Comparison of ENCODE assay signal across 21 mouse cellular contexts in the genomic region with DNA sequence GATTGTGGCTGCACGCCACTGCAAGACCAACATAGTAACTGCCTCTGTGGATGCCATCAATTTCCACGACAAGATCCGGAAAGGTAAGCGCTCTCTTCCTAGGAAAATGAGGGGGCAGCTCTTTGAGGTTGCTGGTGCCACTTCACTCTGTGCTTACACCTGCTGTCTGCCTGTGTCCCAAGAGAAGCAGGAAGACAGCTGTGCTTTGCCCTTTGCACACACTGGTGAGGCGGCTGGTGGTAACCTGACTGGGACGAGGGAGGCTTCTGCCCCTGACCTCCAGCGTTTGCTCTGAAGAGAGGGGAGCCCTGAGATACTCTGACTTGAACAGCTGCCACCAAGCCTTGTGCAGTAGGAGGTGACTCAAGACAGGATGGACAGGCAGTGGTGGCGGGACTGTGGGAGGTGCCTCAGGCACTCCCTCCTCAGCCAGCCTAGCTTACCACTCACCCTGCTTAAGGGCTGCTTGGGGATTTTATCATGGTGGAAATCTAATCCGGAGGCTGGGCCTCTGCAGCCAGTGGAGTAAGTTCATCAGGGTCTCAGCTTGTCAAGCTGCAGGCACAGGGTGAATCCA. TPM values are rescaled to one million over a fixed set of nuclear protein-coding genes. Genes with fewer than 3 reads are reported as not detected.
DNase-seq lines count a peak whose midpoint lies in the region; ATAC-seq and TF ChIP-seq lines count a peak whose summit lies in the region.
"Had no signal": no experiment of that assay in that cellular context is flagged by ENCODE, and none has a peak within 500 bp of the region (broad histone marks: within the 10 kb centered on the region; RNA-seq: fewer than 3 reads in every experiment).

No protein-coding gene starts in this region.

- H3K4me1 ChIP-seq in embryonic facial prominence, embryonic 14.5 days (ENCODE audit: control insufficient read depth, insufficient read depth, low read length): 0 out of 2 replicates have a peak, but pooled peaks cover 5% of the 10 kb centered on the region
- peaks cover 18% of the 10 kb centered on the region for H3K4me1 ChIP-seq in embryonic facial prominence, embryonic 10.5 days
- H3K4me1 ChIP-seq in heart, postnatal 0 days (ENCODE audit: control insufficient read depth, insufficient read depth): peaks cover 49% of the 10 kb centered on the region
- 0 out of 2 replicates have a peak, but pooled peaks cover 5% of the 10 kb centered on the region for H3K4me1 ChIP-seq in lung, embryonic 14.5 days (ENCODE audit: insufficient read depth)
- H3K4me1 ChIP-seq in midbrain, embryonic 11.5 days (ENCODE audit: control insufficient read depth, insufficient read depth, low read length): no peaks in the 10 kb centered on the region
- H3K4me1 ChIP-seq: limb, embryonic 12.5 days had no signal

- no peak overlapping the region for H3K4me2 ChIP-seq in embryonic facial prominence, embryonic 14.5 days (ENCODE audit: low read depth, low read length)
- H3K4me2 ChIP-seq in heart, postnatal 0 days (ENCODE audit: low read depth, low read length): no peak overlapping the region
- no peak overlapping the region for H3K4me2 ChIP-seq in lung, embryonic 14.5 days
- H3K4me2 ChIP-seq in midbrain, embryonic 11.5 days: no peak overlapping the region
- H3K4me2 ChIP-seq: forebrain, embryonic 15.5 days; limb, embryonic 12.5 days had no signal

- peak; percentile 48 for ATAC-seq in embryonic facial prominence, embryonic 14.5 days (ENCODE audit: low read depth)
- no peak for ATAC-seq in heart, postnatal 0 days (ENCODE audit: insufficient read depth, low read depth)
- peak; percentile 36; the same call in 1 of the 2 replicates for ATAC-seq in lung, embryonic 14.5 days (ENCODE audit: insufficient read depth)
- no peak for ATAC-seq in midbrain, embryonic 11.5 days (ENCODE audit: low FRiP score)
- ATAC-seq: forebrain, embryonic 15.5 days; hindbrain, embryonic 16.5 days had no signal

- WGBS in embryonic facial prominence, embryonic 14.5 days: 74% methylated on average over 9 of the region's 9 CpGs
- WGBS in embryonic facial prominence, embryonic 10.5 days: 75% methylated on average over 9 of the region's 9 CpGs
- WGBS in heart, postnatal 0 days: 50% methylated on average over 9 of the region's 9 CpGs
- WGBS in lung, embryonic 14.5 days: 45% methylated on average over 9 of the region's 9 CpGs
- 79% methylated on average over 9 of the region's 9 CpGs for WGBS in midbrain, embryonic 11.5 days

- no peak overlapping the region for H3K27ac ChIP-seq in embryonic facial prominence, embryonic 14.5 days (replicated peaks; ENCODE audit: low read depth, low read length)
- no peak overlapping the region for H3K27ac ChIP-seq in embryonic facial prominence, embryonic 10.5 days (replicated peaks)
- 0 out of 2 replicates have a peak overlapping the region, but pooled peaks have one; percentile 36 for H3K27ac ChIP-seq in heart, postnatal 0 days (ENCODE audit: low read depth)
- no peak overlapping the region for H3K27ac ChIP-seq in lung, embryonic 14.5 days (ENCODE audit: low read depth)
- H3K27ac ChIP-seq in midbrain, embryonic 11.5 days (ENCODE audit: low read depth, low read length): no peak overlapping the region
- H3K27ac ChIP-seq: forebrain, embryonic 15.5 days; limb, embryonic 12.5 days had no signal

- no peak for TF ChIP-seq EP300 in heart, postnatal 0 days (IDR thresholded peaks at IDR 0.05; ENCODE audit: low read depth)

- no peak overlapping the region for H3K4me3 ChIP-seq in embryonic facial prominence, embryonic 14.5 days (ENCODE audit: low read depth, low read length)
- H3K4me3 ChIP-seq in embryonic facial prominence, embryonic 10.5 days: no peak overlapping the region
- no peak overlapping the region for H3K4me3 ChIP-seq in heart, postnatal 0 days (ENCODE audit: low read depth, low read length)
- no peak overlapping the region for H3K4me3 ChIP-seq in lung, embryonic 14.5 days (ENCODE audit: low read depth, low read length)
- no peak overlapping the region for H3K4me3 ChIP-seq in midbrain, embryonic 11.5 days (ENCODE audit: low read depth, low read length)
- H3K4me3 ChIP-seq: forebrain, embryonic 15.5 days; limb, embryonic 12.5 days; megakaryocyte, embryonic 14.5 days had no signal

- TF ChIP-seq CTCF in heart, postnatal 0 days (IDR thresholded peaks at IDR 0.05; ENCODE audit: low read depth): no peak
- no peak for TF ChIP-seq CTCF in lung, embryonic 14.5 days (IDR thresholded peaks at IDR 0.05; ENCODE audit: low read depth)

- no peaks in the 10 kb centered on the region for H3K36me3 ChIP-seq in embryonic facial prominence, embryonic 14.5 days (ENCODE audit: control insufficient read depth, insufficient read depth, low read length)
- H3K36me3 ChIP-seq in embryonic facial prominence, embryonic 10.5 days (replicated peaks): no peaks in the 10 kb centered on the region; the same call in 1 of the 2 replicates
- 0 out of 2 replicates have a peak, but pooled peaks cover 7% of the 10 kb centered on the region for H3K36me3 ChIP-seq in heart, postnatal 0 days (replicated peaks; ENCODE audit: control insufficient read depth, insufficient read depth, low read length)
- H3K36me3 ChIP-seq in lung, embryonic 14.5 days (ENCODE audit: insufficient read depth): no peaks in the 10 kb centered on the region
- H3K36me3 ChIP-seq in midbrain, embryonic 11.5 days (ENCODE audit: control insufficient read depth, insufficient read depth, low read length): 0 out of 2 replicates have a peak, but pooled peaks cover 2% of the 10 kb centered on the region
- H3K36me3 ChIP-seq: forebrain, embryonic 15.5 days; limb, embryonic 12.5 days had no signal

- DNase-seq in embryonic facial prominence, embryonic 14.5 days (ENCODE audit: low spot score): peak; percentile 41
- DNase-seq in embryonic facial prominence, embryonic 10.5 days (ENCODE audit: low spot score): no peak
- no peak for DNase-seq in heart, postnatal 0 days (ENCODE audit: low spot score)
- DNase-seq in heart, postnatal 14 days: no peak
- DNase-seq in lung, embryonic 14.5 days: no peak
- DNase-seq in lung, postnatal 4 days: no peak
- DNase-seq in frontal cortex, postnatal 25 days (ENCODE audit: low spot score in 2 of 2): no peak
- no peak for DNase-seq in midbrain, embryonic 11.5 days (ENCODE audit: low spot score, missing footprints)
- DNase-seq: cerebellum, adult 2 months; gastrocnemius, postnatal 10 days; lung, adult 2 months; spleen, adult 18-20 months; thymus, postnatal 36 days had no signal

- no peaks in the 10 kb centered on the region for H3K9me3 ChIP-seq in embryonic facial prominence, embryonic 14.5 days (ENCODE audit: control insufficient read depth, low read length)
- no peaks in the 10 kb centered on the region for H3K9me3 ChIP-seq in embryonic facial prominence, embryonic 10.5 days
- no peaks in the 10 kb centered on the region for H3K9me3 ChIP-seq in heart, postnatal 0 days (replicated peaks; ENCODE audit: control insufficient read depth, low read length)
- no peaks in the 10 kb centered on the region for H3K9me3 ChIP-seq in lung, embryonic 14.5 days (ENCODE audit: low read depth, low read length)
- H3K9me3 ChIP-seq in midbrain, embryonic 11.5 days (ENCODE audit: control insufficient read depth, low read length): no peaks in the 10 kb centered on the region
- H3K9me3 ChIP-seq: forebrain, embryonic 15.5 days; G1E; limb, embryonic 12.5 days; megakaryocyte, embryonic 14.5 days had no signal

- H3K9ac ChIP-seq in embryonic facial prominence, embryonic 14.5 days (ENCODE audit: low read depth, low read length): no peak overlapping the region
- H3K9ac ChIP-seq in heart, postnatal 0 days (replicated peaks; ENCODE audit: low read depth, low read length): no peak overlapping the region
- no peak overlapping the region for H3K9ac ChIP-seq in lung, embryonic 14.5 days
- no peak overlapping the region for H3K9ac ChIP-seq in midbrain, embryonic 11.5 days (ENCODE audit: low read length)
- H3K9ac ChIP-seq: forebrain, embryonic 15.5 days; limb, embryonic 12.5 days had no signal

- H3K27me3 ChIP-seq in embryonic facial prominence, embryonic 14.5 days (replicated peaks; ENCODE audit: control insufficient read depth, insufficient read depth, low read length): no peaks in the 10 kb centered on the region
- H3K27me3 ChIP-seq in embryonic facial prominence, embryonic 10.5 days (replicated peaks; ENCODE audit: low read depth, poor library complexity, severe bottlenecking): no peaks in the 10 kb centered on the region
- no peaks in the 10 kb centered on the region for H3K27me3 ChIP-seq in heart, postnatal 0 days (ENCODE audit: control insufficient read depth, insufficient read depth, low read length)
- no peaks in the 10 kb centered on the region for H3K27me3 ChIP-seq in lung, embryonic 14.5 days (ENCODE audit: insufficient read depth, low read length)
- no peaks in the 10 kb centered on the region for H3K27me3 ChIP-seq in midbrain, embryonic 11.5 days (ENCODE audit: control insufficient read depth, insufficient read depth, low read length)
- H3K27me3 ChIP-seq: forebrain, embryonic 15.5 days; limb, embryonic 12.5 days; megakaryocyte, embryonic 14.5 days had no signal

- intact Hi-C loops in heart, postnatal 14 days (cut with DNase I): no loop called here

RNA-seq across cellular contexts. Expression of a gene that starts 20.8 kb away (rescaled TPM):
- 36.7 and 40.7 TPM in 2 replicates for polyA plus RNA-seq in embryonic facial prominence, embryonic 14.5 days (2014; fragmentation: Nextera tagmentation; extraction: Ambion mirVana)
- 2.7 and 4.0 TPM in 2 replicates for polyA plus RNA-seq in embryonic facial prominence, embryonic 10.5 days (2016; fragmentation: Nextera tagmentation; extraction: Ambion mirVana)
- total RNA-seq in heart, postnatal 0 days (2014; rRNA removed; ENCODE audit: low replicate concordance): 50.8 and 56.4 TPM in 2 replicates
- polyA plus RNA-seq in heart, postnatal 0 days (2015; fragmentation: Nextera tagmentation; extraction: Ambion mirVana): 5.0 TPM in 2 replicates
- 10 to 100 TPM; 19.9 to 20.6 TPM for total RNA-seq in heart, postnatal 14 days (2021)
- polyA plus RNA-seq in lung, embryonic 14.5 days (2014; fragmentation: Nextera tagmentation; extraction: Ambion mirVana): 19.5 and 20.0 TPM in 2 replicates
- polyA plus RNA-seq in midbrain, embryonic 11.5 days (2014; fragmentation: Nextera tagmentation; extraction: Ambion mirVana): 7.4 and 9.5 TPM in 2 replicates

RNA-seq across cellular contexts. Expression of a gene that starts 38.2 kb away (rescaled TPM):
- polyA plus RNA-seq in embryonic facial prominence, embryonic 14.5 days (2014; fragmentation: Nextera tagmentation; extraction: Ambion mirVana): not detected in 2 replicates
- 0.10 and 2.3 TPM in 2 replicates for polyA plus RNA-seq in embryonic facial prominence, embryonic 10.5 days (2016; fragmentation: Nextera tagmentation; extraction: Ambion mirVana)
- total RNA-seq in heart, postnatal 0 days (2014; rRNA removed; ENCODE audit: low replicate concordance): not detected in 2 replicates
- not detected in 2 replicates for polyA plus RNA-seq in heart, postnatal 0 days (2015; fragmentation: Nextera tagmentation; extraction: Ambion mirVana)
- not detected for total RNA-seq in heart, postnatal 14 days (2021)
- polyA plus RNA-seq in lung, embryonic 14.5 days (2014; fragmentation: Nextera tagmentation; extraction: Ambion mirVana): not detected in 2 replicates
- polyA plus RNA-seq in midbrain, embryonic 11.5 days (2014; fragmentation: Nextera tagmentation; extraction: Ambion mirVana): 8.6 and 12.6 TPM in 2 replicates
- total RNA-seq: G1E; gastrocnemius, postnatal 10 days; neutrophil, adult 5-6 weeks had no signal
- polyA plus RNA-seq: G1E; large intestine, adult 2 months; limb, embryonic 12.5 days; lung, adult 2 months; stomach, embryonic 16.5 days had no signal

RNA-seq across cellular contexts. Expression of a gene that starts 43.8 kb away (rescaled TPM):
- 25.1 and 26.9 TPM in 2 replicates for polyA plus RNA-seq in embryonic facial prominence, embryonic 14.5 days (2014; fragmentation: Nextera tagmentation; extraction: Ambion mirVana)
- 29.5 and 30.2 TPM in 2 replicates for polyA plus RNA-seq in embryonic facial prominence, embryonic 10.5 days (2016; fragmentation: Nextera tagmentation; extraction: Ambion mirVana)
- total RNA-seq in heart, postnatal 0 days (2014; rRNA removed; ENCODE audit: low replicate concordance): 26.1 and 38.0 TPM in 2 replicates
- polyA plus RNA-seq in heart, postnatal 0 days (2015; fragmentation: Nextera tagmentation; extraction: Ambion mirVana): 12.7 and 15.0 TPM in 2 replicates
- total RNA-seq in heart, postnatal 14 days (2021): 10 to 100 TPM; 25.9 to 27.2 TPM
- 31.2 and 31.8 TPM in 2 replicates for polyA plus RNA-seq in lung, embryonic 14.5 days (2014; fragmentation: Nextera tagmentation; extraction: Ambion mirVana)
- polyA plus RNA-seq in midbrain, embryonic 11.5 days (2014; fragmentation: Nextera tagmentation; extraction: Ambion mirVana): 18.1 and 19.8 TPM in 2 replicates

Comparison
In these comparisons a context has a peak if more than half of its experiments do, and no peak if none do; other contexts are left out.
1. ATAC-seq: peak in embryonic facial prominence, embryonic 14.5 days (single experiment) and lung, embryonic 14.5 days (single experiment); none in heart, postnatal 0 days (single experiment) and midbrain, embryonic 11.5 days (single experiment).